Mouse (Mus musculus): ENCODE results near the gene Fgfr2. TPM values are rescaled to one million over a fixed set of nuclear protein-coding genes. Genes with fewer than 3 reads are reported as not detected.
A peak's percentile ranks its signal among the peaks of the same experiment; 100 is the strongest.

Gene Fgfr2
- polyA plus RNA-seq, 1 experiment from 2014 or later: 93.4 TPM

GRCm38 (mm10) chr7:130263799-130264351, 2859.3 kb downstream of the Fgfr2 start:
- H3K27me3 ChIP-seq (ENCODE audit: control insufficient read depth, insufficient read depth, low read length): no peaks in the 10 kb centered on the region
- peak overlapping the region; percentile 75 for H3K4me2 ChIP-seq (ENCODE audit: low read depth, low read length)
- 0 out of 2 replicates have a peak, but pooled peaks cover 4% of the 10 kb centered on the region for H3K36me3 ChIP-seq (ENCODE audit: control insufficient read depth, insufficient read depth, low read length)
- H3K4me1 ChIP-seq (ENCODE audit: control insufficient read depth, insufficient read depth, low read length): peaks cover 37% of the 10 kb centered on the region
- no peak for ATAC-seq (ENCODE audit: insufficient read depth, low FRiP score)
- 9% methylated on average over 20 of the region's 20 CpGs for WGBS
- peak overlapping the region; percentile 95 for H3K27ac ChIP-seq (ENCODE audit: low read length)
- H3K9ac ChIP-seq (ENCODE audit: low read length): peak overlapping the region; percentile 92
- peak overlapping the region; percentile 77 for H3K4me3 ChIP-seq (replicated peaks; ENCODE audit: low read length)
- H3K9me3 ChIP-seq (replicated peaks; ENCODE audit: control insufficient read depth, low read length): no peaks in the 10 kb centered on the region

- ATAC-seq (ENCODE audit: insufficient read depth, low FRiP score): no peak
Observed at GRCm38 (mm10) chr7:130263233-130263594, 2859.9 kb downstream of the Fgfr2 start.

GRCm38 (mm10) chr7:130262528-130263232, 2860.5 kb downstream of the Fgfr2 start:
- Histone ChIP-seq H3K27ac (ENCODE audit: low read length) (peak overlapping the region; percentile 95), H3K9ac (ENCODE audit: low read length) (peak overlapping the region; percentile 92), H3K4me2 (ENCODE audit: low read depth, low read length) (peak overlapping the region; percentile 75), H3K36me3 (ENCODE audit: control insufficient read depth, insufficient read depth, low read length) (0 out of 2 replicates have a peak, but pooled peaks cover 4% of the 10 kb centered on the region), H3K4me3 (replicated peaks; ENCODE audit: low read length) (peak overlapping the region; percentile 77), H3K9me3 (replicated peaks; ENCODE audit: control insufficient read depth, low read length) (no peaks in the 10 kb centered on the region), H3K27me3 (ENCODE audit: control insufficient read depth, insufficient read depth, low read length) (no peaks in the 10 kb centered on the region), H3K4me1 (ENCODE audit: control insufficient read depth, insufficient read depth, low read length) (peaks cover 45% of the 10 kb centered on the region)
- no peak for ATAC-seq (ENCODE audit: insufficient read depth, low FRiP score)
- WGBS: 35% methylated on average over 17 of the region's 17 CpGs

More at GRCm38 (mm10) chr7:130263233-130263594, 2859.9 kb downstream of the Fgfr2 start:
- Histone ChIP-seq H3K27me3 (ENCODE audit: control insufficient read depth, insufficient read depth, low read length) (no peaks in the 10 kb centered on the region), H3K4me2 (ENCODE audit: low read depth, low read length) (peak overlapping the region; percentile 75), H3K4me3 (replicated peaks; ENCODE audit: low read length) (peak overlapping the region; percentile 77), H3K9ac (ENCODE audit: low read length) (peak overlapping the region; percentile 92), H3K36me3 (ENCODE audit: control insufficient read depth, insufficient read depth, low read length) (0 out of 2 replicates have a peak, but pooled peaks cover 4% of the 10 kb centered on the region), H3K9me3 (replicated peaks; ENCODE audit: control insufficient read depth, low read length) (no peaks in the 10 kb centered on the region), H3K27ac (ENCODE audit: low read length) (peak overlapping the region; percentile 95), H3K4me1 (ENCODE audit: control insufficient read depth, insufficient read depth, low read length) (peaks cover 44% of the 10 kb centered on the region)
- 33% methylated on average over 4 of the region's 4 CpGs for WGBS

GRCm38 (mm10) chr7:130261684-130262527, 2861.2 kb downstream of the Fgfr2 start:
- Histone ChIP-seq H3K4me3 (replicated peaks; ENCODE audit: low read length) (peak overlapping the region; percentile 77), H3K4me2 (ENCODE audit: low read depth, low read length) (peak overlapping the region; percentile 75), H3K27me3 (ENCODE audit: control insufficient read depth, insufficient read depth, low read length) (no peaks in the 10 kb centered on the region), H3K36me3 (ENCODE audit: control insufficient read depth, insufficient read depth, low read length) (0 out of 2 replicates have a peak, but pooled peaks cover 4% of the 10 kb centered on the region), H3K27ac (ENCODE audit: low read length) (peak overlapping the region; percentile 95), H3K9ac (ENCODE audit: low read length) (peak overlapping the region; percentile 92), H3K4me1 (ENCODE audit: control insufficient read depth, insufficient read depth, low read length) (peaks cover 49% of the 10 kb centered on the region), H3K9me3 (replicated peaks; ENCODE audit: control insufficient read depth, low read length) (no peaks in the 10 kb centered on the region)
- no peak for ATAC-seq (ENCODE audit: insufficient read depth, low FRiP score)
- WGBS: 37% methylated on average over 17 of the region's 17 CpGs

GRCm38 (mm10) chr7:130260905-130261683, 2862.1 kb downstream of the Fgfr2 start:
- H3K4me1 ChIP-seq (ENCODE audit: control insufficient read depth, insufficient read depth, low read length): peaks cover 46% of the 10 kb centered on the region
- no peak for ATAC-seq (ENCODE audit: insufficient read depth, low FRiP score)
- no peaks in the 10 kb centered on the region for H3K27me3 ChIP-seq (ENCODE audit: control insufficient read depth, insufficient read depth, low read length)
- H3K4me2 ChIP-seq (ENCODE audit: low read depth, low read length): peak overlapping the region; percentile 75
- H3K9me3 ChIP-seq (replicated peaks; ENCODE audit: control insufficient read depth, low read length): no peaks in the 10 kb centered on the region
- H3K36me3 ChIP-seq (ENCODE audit: control insufficient read depth, insufficient read depth, low read length): 0 out of 2 replicates have a peak, but pooled peaks cover 4% of the 10 kb centered on the region
- H3K4me3 ChIP-seq (replicated peaks; ENCODE audit: low read length): peak overlapping the region; percentile 77
- WGBS: 64% methylated on average over 20 of the region's 20 CpGs
- H3K27ac ChIP-seq (ENCODE audit: low read length): peak overlapping the region; percentile 95
- H3K9ac ChIP-seq (ENCODE audit: low read length): peak overlapping the region; percentile 92

GRCm38 (mm10) chr7:130260060-130260459, 2863.1 kb downstream of the Fgfr2 start:
- Histone ChIP-seq H3K9ac (ENCODE audit: low read length) (peak overlapping the region; percentile 92), H3K4me3 (replicated peaks; ENCODE audit: low read length) (peak overlapping the region; percentile 77), H3K27ac (ENCODE audit: low read length) (peak overlapping the region; percentile 65), H3K36me3 (ENCODE audit: control insufficient read depth, insufficient read depth, low read length) (0 out of 2 replicates have a peak, but pooled peaks cover 4% of the 10 kb centered on the region), H3K4me1 (ENCODE audit: control insufficient read depth, insufficient read depth, low read length) (peaks cover 48% of the 10 kb centered on the region), H3K4me2 (ENCODE audit: low read depth, low read length) (peak overlapping the region; percentile 75), H3K9me3 (replicated peaks; ENCODE audit: control insufficient read depth, low read length) (no peaks in the 10 kb centered on the region), H3K27me3 (ENCODE audit: control insufficient read depth, insufficient read depth, low read length) (no peaks in the 10 kb centered on the region)
- no peak for ATAC-seq (ENCODE audit: insufficient read depth, low FRiP score)
- 28% methylated on average over 5 of the region's 5 CpGs for whole genome bisulfite sequencing

- ATAC-seq (ENCODE audit: insufficient read depth, low FRiP score): peak; percentile 55; the same call in 1 of the 2 replicates
- peaks cover 57% of the 10 kb centered on the region for H3K4me1 ChIP-seq (ENCODE audit: control insufficient read depth, insufficient read depth, low read length)
- H3K9me3 ChIP-seq (replicated peaks; ENCODE audit: control insufficient read depth, low read length): no peaks in the 10 kb centered on the region
- no peaks in the 10 kb centered on the region for H3K27me3 ChIP-seq (ENCODE audit: control insufficient read depth, insufficient read depth, low read length)
- H3K4me3 ChIP-seq (replicated peaks; ENCODE audit: low read length): peak overlapping the region; percentile 77
- WGBS: 17% methylated on average over 9 of the region's 9 CpGs
- peak overlapping the region; percentile 75 for H3K4me2 ChIP-seq (ENCODE audit: low read depth, low read length)
- H3K27ac ChIP-seq (ENCODE audit: low read length): peak overlapping the region; percentile 65
- 0 out of 2 replicates have a peak, but pooled peaks cover 4% of the 10 kb centered on the region for H3K36me3 ChIP-seq (ENCODE audit: control insufficient read depth, insufficient read depth, low read length)
- peak overlapping the region; percentile 33 for H3K9ac ChIP-seq (ENCODE audit: low read length)
Observed at GRCm38 (mm10) chr7:130258704-130259295, 2864.3 kb downstream of the Fgfr2 start.

All from stomach, embryonic 16.5 days (tissue).